Mouse (Mus musculus): ENCODE measurements around the gene Tyw1. TPM values are rescaled to one million over a fixed set of nuclear protein-coding genes. Genes with fewer than 3 reads are reported as not detected.

Tyw1 gene
- total and polyA plus RNA-seq, 3 experiments = 34.7 to 46.5 (median 37.1) TPM

DNA sequence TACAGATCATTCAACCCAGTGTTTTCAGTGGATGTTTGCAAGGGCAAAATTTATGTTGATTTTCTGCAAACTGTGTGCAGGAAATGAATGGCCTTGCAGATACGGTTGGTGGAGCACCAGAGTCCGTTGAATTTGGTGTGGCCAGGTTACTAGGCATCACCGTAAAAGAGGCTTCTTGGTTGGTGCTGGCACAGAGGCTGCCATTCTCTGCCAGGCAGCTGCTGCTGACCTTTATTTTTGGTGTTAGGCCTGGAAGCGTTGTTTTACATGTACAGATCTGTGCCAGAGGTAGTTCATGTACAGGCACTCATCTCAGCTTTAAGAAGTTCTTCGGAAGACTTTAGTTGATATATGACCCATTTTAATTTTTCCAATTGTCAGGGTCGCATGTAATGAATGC, 48.2 kb downstream of the Tyw1 start:
- Histone ChIP-seq H3K4me2 (ENCODE audit: insufficient read depth, low read depth, poor library complexity, severe bottlenecking) (no peak overlapping the region), H3K27me3 (replicated peaks) (no peaks in the 10 kb centered on the region), H3K36me3 (replicated peaks in 1 of 2; ENCODE audit: control insufficient read depth in 1 of 2, insufficient read depth in 1 of 2, low read length in 1 of 2) (peaks cover 51 to 86% of the 10 kb centered on the region in 2 experiments), H3K27ac (ENCODE audit: insufficient read depth, low read depth) (no peak overlapping the region), H3K4me3 (replicated peaks in 1 of 3; ENCODE audit: low read depth in 2 of 3, low read length in 2 of 3, poor library complexity in 1 of 3) (no peak overlapping the region), H3K4me1 (ENCODE audit: control insufficient read depth in 1 of 2, insufficient read depth in 2 of 2) (peaks cover 0 to 2% of the 10 kb centered on the region in 2 experiments; a peak in 1 of 4 replicates), H3K9ac (ENCODE audit: insufficient read depth, low read depth) (no peak overlapping the region), H3K79me2 (replicated peaks; ENCODE audit: control insufficient read depth, extremely low read depth, insufficient read depth, poor library complexity, severe bottlenecking) (no peaks in the 10 kb centered on the region; the same call in 1 of the 2 replicates), H3K9me3 (replicated peaks; ENCODE audit: low read length) (no peaks in the 10 kb centered on the region)
- no peak for TF ChIP-seq CTCF (conservative IDR thresholded peaks at IDR 0.05 in 1 of 2, IDR thresholded peaks at IDR 0.05 in 1 of 2; ENCODE audit: low read depth in 2 of 2, low read length in 2 of 2)
- TF ChIP-seq JUN (IDR thresholded peaks at IDR 0.05; ENCODE audit: insufficient read depth, low read depth, low read length) = no peak
- no peak for TF ChIP-seq GABPA (IDR thresholded peaks at IDR 0.05; ENCODE audit: insufficient replicate concordance, low read depth, low read length)
- no peak for TF ChIP-seq CHD2 (IDR thresholded peaks at IDR 0.05; ENCODE audit: low read length)
- no peak for TF ChIP-seq IRF4 (IDR thresholded peaks at IDR 0.05; ENCODE audit: low read depth, low read length)
- TF ChIP-seq HCFC1 (IDR thresholded peaks at IDR 0.05; ENCODE audit: low read depth, low read length) = no peak
- TF ChIP-seq RCOR1 (conservative IDR thresholded peaks at IDR 0.05; ENCODE audit: low read depth, low read length) = no peak
- TF ChIP-seq UBTF (IDR thresholded peaks at IDR 0.05; ENCODE audit: low read depth, low read length) = no peak
- dilution Hi-C loops (cut with MboI; ENCODE audit: extremely low pct_ligation_motif_present, extremely low pct_unique_long_range_greater_than_20kb, low sequenced_read_pairs) = no loop called here
- in situ Hi-C loops (cut with MboI; ENCODE audit: low pct_ligation_motif_present, low pct_unique_long_range_greater_than_20kb, low sequenced_read_pairs) = no loop called here
- DNase-seq (ENCODE audit: extremely low read depth) = no peak

DNA sequence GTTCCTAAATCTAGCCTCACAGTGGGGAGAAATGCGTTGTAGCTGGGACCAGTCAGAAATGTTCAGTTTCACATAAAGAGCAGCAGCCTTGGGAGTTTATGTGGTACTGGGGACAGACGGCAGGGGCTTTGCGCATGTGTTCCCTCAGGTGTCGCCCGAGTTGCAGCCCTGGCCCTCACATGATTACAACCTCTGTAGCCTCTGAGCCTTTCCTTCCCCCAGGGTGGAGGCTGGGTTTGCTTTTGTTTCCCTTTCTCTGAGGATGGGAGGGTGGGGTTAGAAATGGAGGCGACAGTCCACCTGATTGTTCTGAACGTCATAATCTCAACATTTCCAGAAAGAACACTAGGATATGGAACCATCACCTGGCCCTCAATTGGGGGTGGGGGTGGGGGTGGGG, 52.5 kb downstream of the Tyw1 start:
- H3K9me3 ChIP-seq (replicated peaks; ENCODE audit: low read length) = no peaks in the 10 kb centered on the region
- in situ Hi-C loops (cut with MboI; ENCODE audit: low pct_ligation_motif_present, low pct_unique_long_range_greater_than_20kb, low sequenced_read_pairs) = no loop called here
- H3K4me3 ChIP-seq (replicated peaks in 1 of 3; ENCODE audit: low read depth in 2 of 3, low read length in 2 of 3, poor library complexity in 1 of 3) = no peak overlapping the region
- TF ChIP-seq MXI1 (IDR thresholded peaks at IDR 0.05; ENCODE audit: low read depth, low read length) (no peak), NRF1 (IDR thresholded peaks at IDR 0.05; ENCODE audit: low read depth, low read length) (no peak), PAX5 (IDR thresholded peaks at IDR 0.05; ENCODE audit: low read length) (no peak), ZMIZ1 (IDR thresholded peaks at IDR 0.05; ENCODE audit: low read depth, low read length) (no peak), ZNF384 (IDR thresholded peaks at IDR 0.05; ENCODE audit: low read depth, low read length) (no peak), ELF1 (IDR thresholded peaks at IDR 0.05; ENCODE audit: low read depth, low read length) (no peak), TBP (conservative IDR thresholded peaks at IDR 0.05; ENCODE audit: low read depth, low read length) (no peak)
- dilution Hi-C loops (cut with MboI; ENCODE audit: extremely low pct_ligation_motif_present, extremely low pct_unique_long_range_greater_than_20kb, low sequenced_read_pairs) = no loop called here
- H3K27me3 ChIP-seq (replicated peaks) = no peaks in the 10 kb centered on the region
- DNase-seq (ENCODE audit: extremely low read depth) = no peak
- no peak overlapping the region for H3K27ac ChIP-seq (ENCODE audit: insufficient read depth, low read depth)
- peaks cover 38 to 79% of the 10 kb centered on the region in 2 experiments for H3K36me3 ChIP-seq (replicated peaks in 1 of 2; ENCODE audit: control insufficient read depth in 1 of 2, insufficient read depth in 1 of 2, low read length in 1 of 2)
- no peak overlapping the region for H3K4me2 ChIP-seq (ENCODE audit: insufficient read depth, low read depth, poor library complexity, severe bottlenecking)
- peaks cover 0 to 7% of the 10 kb centered on the region in 2 experiments; a peak in 2 of 4 replicates for H3K4me1 ChIP-seq (ENCODE audit: control insufficient read depth in 1 of 2, insufficient read depth in 2 of 2)
- no peaks in the 10 kb centered on the region; the same call in none of the 2 replicates for H3K79me2 ChIP-seq (replicated peaks; ENCODE audit: control insufficient read depth, extremely low read depth, insufficient read depth, poor library complexity, severe bottlenecking)
- H3K9ac ChIP-seq (ENCODE audit: insufficient read depth, low read depth) = no peak overlapping the region
